Mouse (Mus musculus): ENCODE results near the gene Meltf.
A peak's percentile ranks its signal among the peaks of the same experiment; 100 is the strongest.
"Not testable (repeated sequence)": the region's sequence is repeated elsewhere in the genome, so short reads cannot be mapped to it uniquely, and the experiment has no call there.

Meltf gene

GRCm38 (mm10) chr16:31933751-31934549, 55.3 kb downstream of the Meltf start, which contains the start of gene Pigz:
Pigz (plus strand) TSS chr16:31933851.
- DNase-seq (ENCODE audit: low spot score): no peak

DNA sequence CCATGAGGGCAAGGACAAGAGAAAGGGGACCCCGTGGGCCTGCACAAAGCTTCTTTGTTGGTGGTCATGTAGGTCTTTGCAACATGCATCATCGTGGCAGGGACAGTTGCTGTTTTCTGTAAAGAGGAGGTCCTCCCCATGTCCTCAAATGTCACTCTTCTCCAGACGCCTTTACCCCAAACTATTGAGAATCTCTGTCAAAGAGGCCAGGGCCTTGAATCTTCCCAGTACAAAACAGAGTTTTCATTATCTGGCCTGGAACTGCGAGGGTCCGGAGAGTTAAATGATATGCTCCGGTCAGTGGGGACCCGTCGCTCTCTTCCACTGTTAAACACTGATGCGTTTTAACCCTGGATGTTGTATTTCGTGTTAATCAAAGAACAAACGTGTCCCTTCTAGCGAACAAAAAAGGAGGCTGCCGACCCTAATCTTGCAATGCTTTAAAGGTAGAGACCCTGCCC, 56.0 kb downstream of the Meltf start:
- DNase-seq (ENCODE audit: low spot score): no peak

DNA sequence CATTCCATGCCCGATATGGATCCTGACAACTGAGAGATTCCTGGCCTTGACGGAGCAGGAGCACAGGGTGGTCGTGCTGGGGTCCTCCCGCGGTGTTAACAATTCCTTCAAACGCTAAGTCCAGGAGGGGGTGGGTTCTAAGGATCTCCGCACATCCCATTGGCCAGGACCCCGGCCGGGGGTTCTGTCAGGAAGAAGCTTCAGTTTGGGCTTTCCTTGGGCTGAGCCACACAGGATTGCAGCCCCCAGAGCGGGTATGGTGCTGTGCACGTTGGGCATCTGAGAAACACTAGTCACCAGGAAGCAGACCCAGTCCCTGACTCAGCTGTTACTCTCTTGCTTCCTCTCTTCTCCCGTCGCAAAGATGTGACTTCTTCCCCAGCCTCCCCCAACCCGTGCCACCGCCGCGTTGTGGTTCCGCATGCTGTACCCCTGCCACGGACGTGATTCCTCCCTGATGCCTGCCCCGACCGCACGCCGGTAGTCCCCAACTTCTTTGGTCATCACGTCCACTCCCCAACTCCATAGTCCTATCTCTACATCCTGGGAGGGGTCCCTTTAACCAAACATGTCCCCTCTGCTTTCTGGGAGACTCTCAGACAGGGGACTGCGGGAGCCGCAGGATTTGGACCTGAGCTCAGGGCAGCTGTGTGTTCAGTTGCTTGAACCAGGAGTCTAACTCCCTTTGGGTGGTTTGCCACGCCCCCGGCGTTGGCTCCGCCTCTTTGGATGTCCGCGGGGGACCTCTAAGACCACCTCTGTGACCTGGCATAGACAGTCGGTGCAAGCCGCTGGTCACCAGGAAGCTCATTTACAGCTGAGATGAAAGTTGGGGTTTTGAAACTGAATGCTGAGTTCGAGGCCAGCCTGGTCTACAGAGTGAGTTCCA, 56.7 kb downstream of the Meltf start:
- no peak for DNase-seq (ENCODE audit: low spot score)

DNA sequence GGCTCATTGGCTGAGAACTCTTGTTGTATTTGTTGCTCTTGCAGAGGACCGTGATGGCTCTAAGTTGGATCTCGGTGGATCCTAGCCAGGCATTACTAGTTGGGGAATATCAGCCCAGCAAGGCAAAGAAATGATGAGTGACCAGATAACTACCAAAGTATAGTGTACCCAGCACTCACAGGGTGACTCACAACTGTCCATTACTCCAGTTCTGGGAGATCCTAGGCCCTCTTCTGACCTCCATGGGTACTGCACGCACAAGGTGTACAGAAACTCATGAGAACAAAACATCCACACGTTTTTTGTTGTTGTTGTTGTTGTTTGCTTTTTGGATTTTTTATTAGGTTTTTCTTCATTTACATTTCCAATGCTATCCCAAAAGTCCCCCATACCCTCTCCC, 58.0 kb downstream of the Meltf start:
- DNase-seq (ENCODE audit: low spot score): no peak

DNA sequence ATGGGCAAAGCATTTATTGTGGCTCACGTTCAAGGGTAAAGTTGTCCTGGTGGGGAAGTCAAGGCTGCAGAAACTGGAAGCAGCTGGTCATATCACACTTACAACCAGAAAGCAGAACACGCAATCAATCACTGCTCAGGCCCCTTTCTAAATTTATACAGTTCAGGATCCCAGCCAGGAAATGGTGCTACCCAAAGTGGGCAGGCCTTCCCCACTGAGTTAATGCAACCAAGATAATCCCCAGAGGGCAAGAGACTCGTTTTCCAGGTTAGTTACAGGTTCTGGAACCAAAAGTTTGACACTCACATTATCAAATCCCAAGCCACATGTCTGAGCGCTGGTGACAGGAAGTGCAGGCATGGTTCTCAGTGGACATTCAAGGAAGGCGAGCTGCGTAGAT, 60.2 kb downstream of the Meltf start:
- no peak for DNase-seq (ENCODE audit: low spot score)

DNA sequence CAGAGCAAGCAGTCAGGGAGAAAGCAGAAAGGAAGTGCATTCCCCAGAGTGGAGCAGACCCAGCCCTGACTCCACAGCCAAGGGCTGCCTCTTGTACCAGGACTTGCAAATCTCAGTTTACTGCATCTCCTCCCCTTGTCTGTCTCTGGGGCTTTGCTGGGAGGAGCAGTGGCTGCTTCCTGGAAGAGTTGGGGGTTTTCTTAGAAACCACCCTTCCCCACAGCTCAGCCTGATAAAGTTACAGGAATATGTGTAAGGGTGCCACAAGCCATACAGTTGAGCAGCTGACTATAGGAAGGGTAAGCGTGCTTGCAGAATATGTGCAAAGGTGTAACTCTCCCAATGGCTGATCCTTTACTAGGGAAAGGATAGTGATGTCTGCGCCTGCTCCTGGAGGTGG, 62.0 kb downstream of the Meltf start:
- DNase-seq (ENCODE audit: low spot score): no peak

GRCm38 (mm10) chr16:31943980-31944379, 65.4 kb downstream of the Meltf start:
- no peak for DNase-seq (ENCODE audit: low spot score)

GRCm38 (mm10) chr16:31944698-31945255, 66.2 kb downstream of the Meltf start:
- DNase-seq (ENCODE audit: low spot score): no peak

GRCm38 (mm10) chr16:31945372-31945771, 66.8 kb downstream of the Meltf start:
- no peak for DNase-seq (ENCODE audit: low spot score)

DNA sequence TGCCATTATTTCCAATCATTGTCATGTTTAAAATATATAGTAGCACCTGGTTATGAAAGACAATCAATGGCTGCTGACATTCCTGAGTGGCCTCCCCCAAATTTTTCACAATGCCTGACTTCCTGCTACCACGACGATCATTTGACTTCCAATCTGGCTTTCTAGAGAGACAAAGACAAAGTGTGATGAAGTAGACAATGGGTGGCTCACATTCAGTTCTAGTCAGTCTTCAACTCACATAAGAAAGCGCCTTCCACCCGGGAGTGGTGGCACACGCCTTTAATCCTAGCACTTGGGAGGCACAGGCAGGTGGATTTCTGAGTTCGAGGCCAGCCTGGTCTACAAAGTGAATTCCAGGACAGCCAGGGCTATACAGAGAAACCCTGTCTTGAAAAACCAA, 67.4 kb downstream of the Meltf start:
- DNase-seq (ENCODE audit: low spot score): not testable (repeated sequence)

- no peak for DNase-seq (ENCODE audit: low spot score)
Observed at GRCm38 (mm10) chr16:31947333-31947732, 68.7 kb downstream of the Meltf start.

GRCm38 (mm10) chr16:31947901-31948316, 69.3 kb downstream of the Meltf start:
- no peak for DNase-seq (ENCODE audit: low spot score)

DNA sequence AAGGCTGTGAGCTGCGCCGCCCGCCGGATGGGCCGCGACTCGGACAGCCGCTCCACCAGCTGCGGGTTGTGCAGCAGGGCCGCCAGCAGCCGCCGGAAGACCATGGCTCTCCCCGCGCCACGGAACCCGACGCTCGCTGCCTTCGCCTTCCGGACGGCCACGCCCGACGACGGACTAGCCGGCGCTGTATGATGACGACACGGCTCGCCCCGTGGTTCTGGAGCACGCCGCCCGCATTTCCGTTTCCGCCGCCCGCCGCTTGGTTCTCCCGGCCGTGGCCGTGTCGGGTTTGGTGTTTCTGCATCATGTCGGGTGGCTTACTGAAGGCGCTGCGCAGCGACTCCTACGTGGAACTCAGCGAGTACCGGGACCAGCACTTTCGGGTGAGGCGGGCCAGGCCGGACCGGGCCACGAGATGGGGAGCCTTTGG, 69.8 kb downstream of the Meltf start, which contains the start of the genes 0610012G03Rik and Ncbp2:
Gene 0610012G03Rik, minus strand, starts transcription at position 150 of the 430 bp plus-strand sequence.
Gene Ncbp2, plus strand, starts transcription at position 169 of the 430 bp plus-strand sequence.
- peak; percentile 92 for DNase-seq (ENCODE audit: low spot score)

Data from left cerebral cortex, adult 11 months (tissue).